Mouse (Mus musculus) urinary bladder, adult 2 months (tissue): ENCODE measurements around the gene Sorl1. TPM values are rescaled to one million over a fixed set of nuclear protein-coding genes. Genes with fewer than 3 reads are reported as not detected.
A peak's percentile ranks its signal among the peaks of the same experiment; 100 is the strongest.
"Not testable (repeated sequence)": the region's sequence is repeated elsewhere in the genome, so short reads cannot be mapped to it uniquely, and the experiment has no call there.

Experiments
- DNase-seq: peaks from one replicate; pipeline ENCODE4 v3.0.0; 2022; ENCODE audit warnings: low spot score
- polyA plus RNA-seq: library from polyadenylated mRNA; depleted of rRNA; stranded (reverse); fragments of >200 nt; gene quantifications from 2 replicates; pipeline ENCODE4 v1.2.3, GENCODE M21; 2012

The Sorl1 gene
- polyA plus RNA-seq, 1 experiment = 56.4 TPM

- DNase-seq = no peak
Measured at GRCm38 (mm10) chr9:42092749-42093148, 31.3 kb downstream of the Sorl1 start.

- no peak for DNase-seq
Measured at GRCm38 (mm10) chr9:42091561-42091960, 32.5 kb downstream of the Sorl1 start.

- no peak for DNase-seq
Measured at GRCm38 (mm10) chr9:42087921-42088320, 36.2 kb downstream of the Sorl1 start.

- DNase-seq = no peak
Measured at GRCm38 (mm10) chr9:42085970-42086369, 38.1 kb downstream of the Sorl1 start.

GRCm38 (mm10) chr9:42083661-42084067 lies 40.4 kb downstream of the Sorl1 start:
- no peak for DNase-seq

- DNase-seq = no peak
Measured at GRCm38 (mm10) chr9:42081681-42082530, 42.2 kb downstream of the Sorl1 start.

- no peak for DNase-seq
Measured at GRCm38 (mm10) chr9:42080671-42081070, 43.4 kb downstream of the Sorl1 start.

- no peak for DNase-seq
Measured at GRCm38 (mm10) chr9:42077112-42077845, 46.8 kb downstream of the Sorl1 start.

- DNase-seq = no peak
Measured at GRCm38 (mm10) chr9:42076256-42076849, 47.7 kb downstream of the Sorl1 start.

- peak; percentile 6 for DNase-seq
Measured at GRCm38 (mm10) chr9:42075241-42075640, 48.9 kb downstream of the Sorl1 start.

- DNase-seq = peak; percentile 17
Measured at GRCm38 (mm10) chr9:42072010-42072409, 52.1 kb downstream of the Sorl1 start.

GRCm38 (mm10) chr9:42070856-42071255 lies 53.2 kb downstream of the Sorl1 start:
- DNase-seq = peak; percentile 13

GRCm38 (mm10) chr9:42069471-42069870 lies 54.6 kb downstream of the Sorl1 start:
- peak; percentile 13 for DNase-seq

- DNase-seq = no peak
Measured at GRCm38 (mm10) chr9:42067950-42068349, 56.1 kb downstream of the Sorl1 start.

GRCm38 (mm10) chr9:42065756-42066155 lies 58.3 kb downstream of the Sorl1 start:
- DNase-seq = no peak

- no peak for DNase-seq
Measured at GRCm38 (mm10) chr9:42063391-42063790, 60.7 kb downstream of the Sorl1 start.

GRCm38 (mm10) chr9:42062269-42062668 lies 61.8 kb downstream of the Sorl1 start:
- no peak for DNase-seq

GRCm38 (mm10) chr9:42059006-42059405 lies 65.1 kb downstream of the Sorl1 start:
- DNase-seq = not testable (repeated sequence)

- no peak for DNase-seq
Measured at GRCm38 (mm10) chr9:42056591-42056990, 67.5 kb downstream of the Sorl1 start.

GRCm38 (mm10) chr9:42055378-42055777 lies 68.7 kb downstream of the Sorl1 start:
- no peak for DNase-seq

GRCm38 (mm10) chr9:42054339-42055272 lies 69.5 kb downstream of the Sorl1 start:
- no peak for DNase-seq
